Mouse (Mus musculus): Measurements from ENCODE around the gene Sept1. TPM values are rescaled to one million over a fixed set of nuclear protein-coding genes. Genes with fewer than 3 reads are reported as not detected.

Gene Sept1
- total and polyA plus RNA-seq, 2 experiments = 1.5 to 4.0 TPM

- TF ChIP-seq POLR2A (IDR thresholded peaks at IDR 0.05; ENCODE audit: extremely low read depth, insufficient read depth, low read length) (no peak), CTCF (IDR thresholded peaks at IDR 0.05; ENCODE audit: low read depth, low read length) (no peak)
- no peak overlapping the region for H3K9ac ChIP-seq (ENCODE audit: low read depth, low read length)
- WGBS = 95% methylated on average over 17 of the region's 17 CpGs
- no peak for DNase-seq (ENCODE audit: extremely low read depth, low read depth, low spot score)
- no peak overlapping the region for H3K27ac ChIP-seq (replicated peaks; ENCODE audit: insufficient read depth, low read depth, low read length)
- H3K27me3 ChIP-seq (ENCODE audit: control insufficient read depth, insufficient read depth, low read length) = no peaks in the 10 kb centered on the region
- H3K4me1 ChIP-seq (ENCODE audit: control insufficient read depth, insufficient read depth, low read length) = peaks cover 7% of the 10 kb centered on the region
- H3K4me3 ChIP-seq (ENCODE audit: insufficient read depth, low read depth, low read length) = no peak overlapping the region
- peaks cover 2% of the 10 kb centered on the region; the same call in 1 of the 2 replicates for H3K79me2 ChIP-seq (ENCODE audit: control insufficient read depth, insufficient read depth, low read length)
- H3K36me3 ChIP-seq (ENCODE audit: control insufficient read depth, insufficient read depth, low read length) = peaks cover 7% of the 10 kb centered on the region
Observed at GRCm38 (mm10) chr7:127194011-127194632, 38.8 kb downstream of the Sept1 start.

- Histone ChIP-seq H3K79me2 (ENCODE audit: control insufficient read depth, insufficient read depth, low read length) (peaks cover 2% of the 10 kb centered on the region; the same call in 1 of the 2 replicates), H3K4me1 (ENCODE audit: control insufficient read depth, insufficient read depth, low read length) (peaks cover 7% of the 10 kb centered on the region), H3K36me3 (ENCODE audit: control insufficient read depth, insufficient read depth, low read length) (peaks cover 3% of the 10 kb centered on the region), H3K9ac (ENCODE audit: low read depth, low read length) (no peak overlapping the region), H3K27me3 (ENCODE audit: control insufficient read depth, insufficient read depth, low read length) (no peaks in the 10 kb centered on the region), H3K4me3 (ENCODE audit: insufficient read depth, low read depth, low read length) (no peak overlapping the region), H3K27ac (replicated peaks; ENCODE audit: insufficient read depth, low read depth, low read length) (no peak overlapping the region)
- peak; percentile 24 for DNase-seq (ENCODE audit: extremely low read depth, low read depth, low spot score)
- WGBS = 91% methylated on average over 5 of the region's 5 CpGs
- TF ChIP-seq CTCF (IDR thresholded peaks at IDR 0.05; ENCODE audit: low read depth, low read length) (no peak), POLR2A (IDR thresholded peaks at IDR 0.05; ENCODE audit: extremely low read depth, insufficient read depth, low read length) (no peak)
Observed at GRCm38 (mm10) chr7:127192989-127193388, 39.9 kb downstream of the Sept1 start.

- no peak for DNase-seq (ENCODE audit: extremely low read depth, low read depth, low spot score)
- no peak overlapping the region for H3K27ac ChIP-seq (replicated peaks; ENCODE audit: insufficient read depth, low read depth, low read length)
- H3K4me3 ChIP-seq (ENCODE audit: insufficient read depth, low read depth, low read length) = no peak overlapping the region
- H3K79me2 ChIP-seq (ENCODE audit: control insufficient read depth, insufficient read depth, low read length) = peaks cover 2% of the 10 kb centered on the region; the same call in 1 of the 2 replicates
- H3K9ac ChIP-seq (ENCODE audit: low read depth, low read length) = no peak overlapping the region
- H3K4me1 ChIP-seq (ENCODE audit: control insufficient read depth, insufficient read depth, low read length) = peaks cover 7% of the 10 kb centered on the region
- 87% methylated on average over 6 of the region's 6 CpGs for WGBS
- H3K27me3 ChIP-seq (ENCODE audit: control insufficient read depth, insufficient read depth, low read length) = no peaks in the 10 kb centered on the region
- peaks cover 3% of the 10 kb centered on the region for H3K36me3 ChIP-seq (ENCODE audit: control insufficient read depth, insufficient read depth, low read length)
- TF ChIP-seq CTCF (IDR thresholded peaks at IDR 0.05; ENCODE audit: low read depth, low read length) (no peak), POLR2A (IDR thresholded peaks at IDR 0.05; ENCODE audit: extremely low read depth, insufficient read depth, low read length) (no peak)
Observed at GRCm38 (mm10) chr7:127190672-127191071, 42.3 kb downstream of the Sept1 start.

GRCm38 (mm10) chr7:127188305-127189276 is 44.3 kb downstream of the Sept1 start:
- no peak overlapping the region for H3K27ac ChIP-seq (replicated peaks; ENCODE audit: insufficient read depth, low read depth, low read length)
- WGBS = 82% methylated on average over 17 of the region's 17 CpGs

DNA sequence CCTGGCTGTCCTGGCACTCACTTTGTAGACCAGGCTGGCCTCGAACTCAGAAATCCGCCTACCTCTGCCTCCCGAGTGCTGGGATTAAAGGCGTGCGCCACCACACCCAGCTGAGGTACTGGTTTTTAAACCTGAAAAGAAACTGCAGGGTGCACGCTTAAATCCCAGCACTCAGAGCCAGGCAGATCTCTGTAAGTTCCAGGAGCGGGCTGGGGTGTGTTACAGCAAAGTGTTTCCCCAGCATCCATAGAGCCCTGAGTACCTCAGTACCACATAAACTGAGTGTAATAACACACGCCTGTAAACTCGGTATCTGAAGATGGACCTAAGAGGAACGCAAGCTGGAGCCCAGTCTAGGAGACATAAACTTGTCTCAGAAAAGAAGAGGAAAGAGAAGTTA is 45.6 kb downstream of the Sept1 start:
- 84% methylated on average over 10 of the region's 10 CpGs for WGBS
- H3K4me3 ChIP-seq (ENCODE audit: insufficient read depth, low read depth, low read length) = no peak overlapping the region
- no peaks in the 10 kb centered on the region for H3K79me2 ChIP-seq (ENCODE audit: control insufficient read depth, insufficient read depth, low read length)
- H3K27ac ChIP-seq (replicated peaks; ENCODE audit: insufficient read depth, low read depth, low read length) = no peak overlapping the region
- H3K9ac ChIP-seq (ENCODE audit: low read depth, low read length) = no peak overlapping the region
- H3K27me3 ChIP-seq (ENCODE audit: control insufficient read depth, insufficient read depth, low read length) = no peaks in the 10 kb centered on the region
- peaks cover 3% of the 10 kb centered on the region for H3K36me3 ChIP-seq (ENCODE audit: control insufficient read depth, insufficient read depth, low read length)
- H3K4me1 ChIP-seq (ENCODE audit: control insufficient read depth, insufficient read depth, low read length) = no peaks in the 10 kb centered on the region; the same call in 1 of the 2 replicates
- TF ChIP-seq POLR2A (IDR thresholded peaks at IDR 0.05; ENCODE audit: extremely low read depth, insufficient read depth, low read length) (no peak), CTCF (IDR thresholded peaks at IDR 0.05; ENCODE audit: low read depth, low read length) (no peak)
- no peak for DNase-seq (ENCODE audit: extremely low read depth, low read depth, low spot score)

More at GRCm38 (mm10) chr7:127188305-127189276, 44.3 kb downstream of the Sept1 start:
- Histone ChIP-seq H3K79me2 (ENCODE audit: control insufficient read depth, insufficient read depth, low read length) (no peaks in the 10 kb centered on the region), H3K4me3 (ENCODE audit: insufficient read depth, low read depth, low read length) (no peak overlapping the region), H3K4me1 (ENCODE audit: control insufficient read depth, insufficient read depth, low read length) (no peaks in the 10 kb centered on the region; the same call in 1 of the 2 replicates), H3K27me3 (ENCODE audit: control insufficient read depth, insufficient read depth, low read length) (no peaks in the 10 kb centered on the region), H3K9ac (ENCODE audit: low read depth, low read length) (no peak overlapping the region), H3K36me3 (ENCODE audit: control insufficient read depth, insufficient read depth, low read length) (peaks cover 3% of the 10 kb centered on the region)
- DNase-seq (ENCODE audit: extremely low read depth, low read depth, low spot score) = no peak
- TF ChIP-seq CTCF (IDR thresholded peaks at IDR 0.05; ENCODE audit: low read depth, low read length) = no peak
- TF ChIP-seq POLR2A (IDR thresholded peaks at IDR 0.05; ENCODE audit: extremely low read depth, insufficient read depth, low read length) = no peak

Measured in liver, adult 2 months (tissue).